Mouse (Mus musculus) neural tube, embryonic 14.5 days (tissue): ENCODE measurements around the gene Ick. TPM values are rescaled to one million over a fixed set of nuclear protein-coding genes. Genes with fewer than 3 reads are reported as not detected.
"Not testable (repeated sequence)": the region's sequence is repeated elsewhere in the genome, so short reads cannot be mapped to it uniquely, and the experiment has no call there.

Source experiments
- ATAC-seq: fragments of 200-750 bp; cut with Nextera tagmentation; 2 replicates; pipeline ENCODE4 v1.8.0; 2017; ENCODE audit warnings: low read depth, mild to moderate bottlenecking, moderate TSS enrichment, moderate library complexity
- H3K27ac ChIP-seq: fragments of 300-500 bp; sonication (generic); 2 replicates; pipeline ENCODE4 v1.5.1; 2014; ENCODE audit warnings: low read depth, mild to moderate bottlenecking, control low read depth, low read length, moderate library complexity, mixed read lengths
- H3K27me3 ChIP-seq: fragments of 300-500 bp; sonication (generic); 2 replicates; pipeline ENCODE4 v1.6.1; 2014; ENCODE audit warnings: low read length; ENCODE audit not compliant: control insufficient read depth, insufficient read depth
- H3K36me3 ChIP-seq: fragments of 300-500 bp; sonication (generic); 2 replicates; pipeline ENCODE4 v1.6.1; 2014; ENCODE audit warnings: low read length, mixed read lengths; ENCODE audit not compliant: control insufficient read depth, insufficient read depth
- H3K4me1 ChIP-seq: fragments of 300-500 bp; sonication (generic); 2 replicates; pipeline ENCODE4 v1.6.1; 2014; ENCODE audit warnings: low read length; ENCODE audit not compliant: control insufficient read depth, insufficient read depth
- H3K4me2 ChIP-seq: fragments of 300-500 bp; sonication (generic); 2 replicates; pipeline ENCODE4 v1.6.1; 2014; ENCODE audit warnings: mild to moderate bottlenecking, low read depth, low read length, control low read depth
- H3K4me3 ChIP-seq: fragments of 300-500 bp; sonication (generic); 2 replicates; pipeline ENCODE4 v1.5.1; 2014; ENCODE audit warnings: low read depth, low read length, control low read depth, mixed read lengths
- H3K9ac ChIP-seq: fragments of 300-500 bp; sonication (generic); replicated peaks from 2 replicates; pipeline ENCODE4 v1.6.1; 2014; ENCODE audit warnings: low read depth, mild to moderate bottlenecking, control low read depth, low read length, mixed read lengths
- H3K9me3 ChIP-seq: fragments of 300-500 bp; sonication (generic); 2 replicates; pipeline ENCODE4 v1.6.1; 2016; ENCODE audit warnings: low read length; ENCODE audit not compliant: control insufficient read depth
- WGBS: fragments of 180-500 bp; shearing (Covaris S2); extraction: QIAGEN DNeasy Blood & Tissue Kit; methylation state at CpG from one replicate; pipeline ENCODE4 v1.1.7; 2014; 5-methylcytosine and 5-hydroxymethylcytosine counted together
- polyA plus RNA-seq: library from polyadenylated mRNA; unstranded; fragments of >200 nt; fragmentation: Nextera tagmentation; extraction: Ambion mirVana; gene quantifications from 2 replicates; pipeline ENCODE4 v1.2.1, GENCODE M21; 2014

Gene Ick
- 36.0 and 40.8 TPM in 2 replicates for polyA plus RNA-seq

DNA sequence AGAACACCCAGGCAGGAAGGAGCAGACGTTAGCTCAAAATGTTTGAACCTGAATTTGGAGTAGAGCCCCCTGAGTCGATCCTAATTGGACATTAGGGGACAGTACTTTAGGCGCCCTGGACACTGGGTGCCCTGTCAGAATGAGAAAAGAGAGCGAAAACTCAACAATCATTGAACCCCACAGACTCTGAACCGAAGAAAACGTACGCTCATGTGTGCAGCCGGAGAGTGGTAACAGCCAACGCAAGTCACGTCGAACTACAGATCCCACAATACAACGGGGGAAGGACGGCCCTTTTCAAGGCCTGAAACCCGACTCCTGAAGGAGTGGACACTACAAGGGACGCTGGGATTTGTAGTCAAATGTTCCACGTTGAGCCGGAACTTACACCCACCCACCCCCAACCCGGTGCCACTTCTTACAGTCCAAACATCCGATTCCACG lies at the start of gene Ick, which contains the start of gene Fbxo9:
Gene Ick, plus strand, starts transcription at position 397 of the 444 bp plus-strand sequence.
Gene Fbxo9, minus strand, starts transcription at position 270 of the 444 bp plus-strand sequence.
- Histone ChIP-seq H3K36me3 (no peaks in the 10 kb centered on the region), H3K4me3 (peak within 1 kb of the TSS; percentile 88), H3K27ac (peak within 1 kb of the TSS; percentile 86), H3K4me1 (peaks cover 8% of the 10 kb centered on the region), H3K9ac (peak within 1 kb of the TSS; percentile 83), H3K4me2 (peak within 1 kb of the TSS; percentile 83), H3K9me3 (no peaks in the 10 kb centered on the region), H3K27me3 (no peaks in the 10 kb centered on the region)
- WGBS = 0% methylated on average over 20 of the region's 20 CpGs
- peak; percentile 95 for ATAC-seq

DNA sequence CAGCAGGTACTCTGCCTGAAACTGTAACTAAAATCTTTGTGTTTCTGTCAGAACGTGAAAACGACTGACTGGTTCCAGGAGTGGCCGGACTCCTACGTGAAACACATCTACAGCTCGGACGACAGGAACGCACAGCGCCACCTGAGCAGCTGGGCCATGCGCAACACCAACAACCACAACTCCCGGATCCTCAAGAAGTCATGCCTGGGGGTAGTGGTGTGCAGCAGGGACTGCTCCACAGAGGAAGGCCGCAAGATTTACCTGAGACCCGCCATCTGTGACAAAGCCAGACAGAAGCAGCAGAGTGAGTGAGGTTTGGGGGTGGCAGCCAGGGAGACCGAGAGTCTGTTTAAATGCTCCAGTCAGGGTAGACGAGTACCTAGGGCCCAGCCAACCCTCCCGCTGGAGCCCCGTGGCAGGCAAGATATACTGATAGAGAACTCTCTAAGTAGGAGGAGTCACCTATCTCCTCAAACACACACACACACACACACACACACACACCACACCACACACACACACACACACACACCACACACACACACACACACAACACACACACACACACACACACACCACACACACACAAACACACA lies 49.4 kb upstream of the Ick start:
- Histone ChIP-seq H3K9me3 (no peaks in the 10 kb centered on the region), H3K27me3 (no peaks in the 10 kb centered on the region), H3K36me3 (no peaks in the 10 kb centered on the region), H3K27ac (no peak overlapping the region), H3K9ac (no peak overlapping the region), H3K4me3 (no peak overlapping the region), H3K4me2 (no peak overlapping the region), H3K4me1 (no peaks in the 10 kb centered on the region)
- no peak for ATAC-seq
- 91% methylated on average over 16 of the region's 16 CpGs for WGBS

DNA sequence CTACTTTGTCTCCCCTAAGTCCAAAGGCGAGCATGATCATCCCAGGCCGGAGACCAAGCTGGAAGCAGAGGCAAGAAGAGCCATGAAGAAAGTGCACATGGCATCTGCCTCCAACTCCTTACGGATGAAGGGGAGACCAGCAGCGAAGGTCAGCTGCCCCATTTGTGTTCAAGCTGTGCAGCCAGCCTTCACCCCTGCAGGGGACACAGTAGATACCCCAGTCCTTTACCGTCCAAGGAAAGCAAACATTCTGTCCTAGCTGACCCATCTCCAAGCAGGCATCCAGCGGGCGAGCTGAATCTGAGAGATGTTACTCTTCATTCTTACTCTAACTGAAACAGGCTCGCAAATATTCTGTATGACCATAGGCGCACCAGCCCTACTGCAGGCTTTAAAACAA lies 46.6 kb upstream of the Ick start:
- no peak for ATAC-seq
- no peak overlapping the region for H3K27ac ChIP-seq
- 79% methylated on average over 9 of the region's 9 CpGs for WGBS
- no peak overlapping the region for H3K4me2 ChIP-seq
- no peaks in the 10 kb centered on the region for H3K4me1 ChIP-seq
- H3K4me3 ChIP-seq = no peak overlapping the region
- no peaks in the 10 kb centered on the region for H3K27me3 ChIP-seq
- no peaks in the 10 kb centered on the region for H3K36me3 ChIP-seq
- H3K9me3 ChIP-seq = no peaks in the 10 kb centered on the region
- H3K9ac ChIP-seq = no peak overlapping the region

DNA sequence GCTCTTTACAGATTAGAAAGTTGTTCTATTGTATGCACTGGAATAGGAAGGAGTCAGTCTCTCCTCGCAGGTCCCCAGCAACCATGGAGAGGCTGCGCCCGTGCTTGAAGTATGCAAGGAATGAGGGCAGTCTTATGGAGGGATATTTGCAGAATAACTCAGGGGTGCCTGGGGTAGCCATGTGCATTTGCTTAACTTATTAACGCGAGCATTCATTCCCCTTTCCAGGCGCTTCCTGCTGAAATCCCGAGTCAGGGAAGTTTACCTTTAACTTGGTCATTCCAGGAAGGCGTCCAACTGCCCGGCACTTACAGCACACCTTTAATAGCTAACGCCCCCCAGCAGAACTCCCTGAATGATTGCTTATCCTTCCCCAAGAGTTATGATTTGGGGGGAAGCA lies 44.9 kb upstream of the Ick start:
- no peak overlapping the region for H3K9ac ChIP-seq
- H3K27ac ChIP-seq = no peak overlapping the region
- WGBS = 83% methylated on average over 10 of the region's 10 CpGs
- no peak overlapping the region for H3K4me3 ChIP-seq
- ATAC-seq = no peak
- H3K9me3 ChIP-seq = no peaks in the 10 kb centered on the region
- no peaks in the 10 kb centered on the region for H3K4me1 ChIP-seq
- no peaks in the 10 kb centered on the region for H3K27me3 ChIP-seq
- no peaks in the 10 kb centered on the region for H3K36me3 ChIP-seq
- H3K4me2 ChIP-seq = no peak overlapping the region

DNA sequence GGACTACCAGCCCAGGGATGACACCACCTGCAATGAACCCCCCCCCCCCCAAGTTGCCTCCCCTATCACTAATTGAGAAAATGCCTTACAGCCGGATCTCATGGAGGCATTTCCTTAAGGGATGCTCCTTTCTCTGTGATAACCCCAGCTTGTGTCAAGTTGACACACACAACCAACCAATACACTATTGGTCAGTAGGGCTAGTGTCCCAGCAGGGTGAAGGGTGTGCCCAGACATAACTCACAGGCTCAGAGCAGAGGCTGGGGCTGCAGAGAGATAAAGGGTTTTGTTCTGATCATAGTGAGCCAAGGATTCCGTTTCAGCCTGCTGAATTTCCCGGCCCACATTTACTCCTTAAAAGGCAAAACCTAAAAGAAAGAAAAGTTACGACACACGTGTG lies 38.5 kb upstream of the Ick start:
- Histone ChIP-seq H3K9me3 (no peaks in the 10 kb centered on the region), H3K4me1 (no peaks in the 10 kb centered on the region), H3K4me2 (no peak overlapping the region), H3K36me3 (no peaks in the 10 kb centered on the region), H3K27me3 (no peaks in the 10 kb centered on the region), H3K9ac (no peak overlapping the region), H3K4me3 (no peak overlapping the region), H3K27ac (no peak overlapping the region)
- 81% methylated on average over 5 of the region's 5 CpGs for WGBS
- ATAC-seq = no peak

DNA sequence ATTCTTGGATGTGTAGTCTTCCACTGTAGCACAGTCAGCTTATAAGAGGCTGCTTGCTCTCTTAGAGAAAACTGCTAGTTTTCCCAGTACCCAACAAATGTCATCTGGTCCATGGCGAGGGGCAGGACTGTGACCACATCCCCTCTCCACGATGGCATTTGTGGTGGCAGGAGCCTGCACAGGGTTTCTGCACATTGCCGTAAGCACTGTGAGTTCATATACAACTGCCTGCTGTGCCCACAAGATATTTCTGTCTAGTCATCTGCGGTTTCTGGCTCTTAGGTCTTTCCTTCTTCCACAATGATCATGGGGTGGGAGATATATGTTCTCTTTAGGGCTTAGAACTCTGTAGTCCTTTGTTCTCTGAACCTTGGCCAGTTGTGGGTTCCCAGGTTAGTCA lies 37.4 kb upstream of the Ick start:
- WGBS = 89% methylated on average over 4 of the region's 4 CpGs
- Histone ChIP-seq H3K9ac (no peak overlapping the region), H3K4me3 (no peak overlapping the region), H3K9me3 (no peaks in the 10 kb centered on the region), H3K4me2 (no peak overlapping the region), H3K27ac (no peak overlapping the region), H3K4me1 (no peaks in the 10 kb centered on the region), H3K27me3 (no peaks in the 10 kb centered on the region), H3K36me3 (no peaks in the 10 kb centered on the region)
- no peak for ATAC-seq

DNA sequence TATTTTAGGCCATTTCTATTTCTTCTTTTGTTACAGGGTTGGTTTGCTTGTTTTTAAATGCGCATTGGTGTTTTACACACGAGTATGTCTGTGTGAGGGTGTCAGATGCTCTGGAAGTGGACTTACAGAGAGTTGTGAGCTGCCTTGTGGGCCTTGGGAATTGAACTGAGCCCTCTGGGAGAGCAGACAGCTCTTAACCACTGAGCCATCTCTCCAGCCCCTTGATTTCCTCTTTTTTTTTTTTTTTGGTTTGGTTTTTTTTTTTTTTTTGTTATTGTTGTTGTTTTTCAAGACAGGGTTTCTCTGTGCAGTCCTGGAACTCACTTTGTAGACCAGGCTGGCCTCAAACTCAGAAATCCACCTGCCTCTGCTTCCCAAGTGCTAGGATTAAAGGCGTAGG lies 35.7 kb upstream of the Ick start:
- not testable (repeated sequence) for H3K9me3 ChIP-seq, H3K27ac ChIP-seq, H3K27me3 ChIP-seq, H3K4me2 ChIP-seq, ATAC-seq, H3K36me3 ChIP-seq, H3K9ac ChIP-seq, H3K4me3 ChIP-seq, H3K4me1 ChIP-seq
- WGBS = 91% methylated on average over 3 of the region's 3 CpGs

DNA sequence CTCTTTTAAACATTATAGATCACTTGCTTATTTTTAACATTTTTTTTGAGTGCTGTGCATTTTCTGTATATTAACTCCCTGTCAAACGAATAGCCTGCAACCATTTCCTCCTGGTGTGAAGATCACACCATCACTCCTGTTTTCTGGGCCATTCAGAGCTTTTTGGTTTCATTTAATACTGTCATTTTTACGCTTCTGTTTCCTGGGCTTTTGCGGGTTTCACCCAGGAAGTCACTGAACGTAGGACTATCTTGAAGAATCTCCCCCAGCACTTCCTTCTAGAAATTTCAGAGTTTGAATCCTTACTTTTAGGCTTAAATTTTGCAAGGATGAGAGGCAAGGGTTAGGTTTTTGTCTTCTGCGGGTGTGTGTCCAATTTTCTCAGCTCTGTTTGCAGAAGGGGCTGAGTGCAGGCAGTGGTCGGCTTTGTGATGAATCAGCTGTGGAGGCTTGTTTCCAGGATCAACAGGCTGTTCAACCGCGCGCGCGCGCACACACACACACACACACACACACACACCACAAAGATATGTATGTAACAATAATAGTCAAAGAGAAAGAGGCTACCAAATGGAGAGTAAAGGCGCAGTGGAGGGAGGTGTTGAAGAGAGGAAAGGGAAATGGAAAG lies 35.2 kb upstream of the Ick start:
- H3K4me2 ChIP-seq = no peak overlapping the region
- 93% methylated on average over 13 of the region's 13 CpGs for WGBS
- no peaks in the 10 kb centered on the region for H3K9me3 ChIP-seq
- no peaks in the 10 kb centered on the region for H3K27me3 ChIP-seq
- H3K27ac ChIP-seq = no peak overlapping the region
- no peak overlapping the region for H3K4me3 ChIP-seq
- H3K36me3 ChIP-seq = no peaks in the 10 kb centered on the region
- no peak for ATAC-seq
- no peak overlapping the region for H3K9ac ChIP-seq
- no peaks in the 10 kb centered on the region for H3K4me1 ChIP-seq

DNA sequence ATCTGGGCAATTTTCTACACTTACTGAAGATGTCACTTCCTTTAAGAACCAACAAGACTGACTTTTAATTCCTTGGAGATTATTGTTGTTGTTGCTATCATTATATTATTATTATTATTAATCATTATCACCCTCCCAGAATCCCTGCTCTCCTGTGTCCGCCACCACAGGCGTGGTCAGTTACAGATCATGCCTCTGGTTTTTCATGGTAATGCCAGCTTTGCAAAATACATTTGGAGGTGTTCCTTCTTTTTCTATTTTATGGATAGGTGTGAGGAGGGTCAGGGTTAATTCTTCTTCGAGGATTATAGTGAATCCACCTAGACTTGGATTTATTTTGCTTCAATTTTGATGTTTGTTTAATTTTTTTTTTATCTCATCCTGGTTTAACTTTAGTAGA lies 33.7 kb upstream of the Ick start:
- 95% methylated on average over 3 of the region's 3 CpGs for WGBS
- no peak overlapping the region for H3K4me2 ChIP-seq

More for the DNA sequence above, 33.7 kb upstream of the Ick start:
- no peaks in the 10 kb centered on the region for H3K27me3 ChIP-seq
- no peak for ATAC-seq
- no peak overlapping the region for H3K27ac ChIP-seq
- no peak overlapping the region for H3K4me3 ChIP-seq
- H3K4me1 ChIP-seq = no peaks in the 10 kb centered on the region
- H3K9ac ChIP-seq = no peak overlapping the region
- no peaks in the 10 kb centered on the region for H3K9me3 ChIP-seq
- no peaks in the 10 kb centered on the region for H3K36me3 ChIP-seq
